ENCODE assay signal across 10 mouse cellular contexts in genomic region chr1:189860112-189860941, GRCm38 (mm10).
A peak's percentile ranks its signal among the peaks of the same experiment; 100 is the strongest.
DNase-seq lines count a peak whose midpoint lies in the region; ATAC-seq lines count a peak whose summit lies in the region.
"Had no signal": no experiment of that assay in that cellular context is flagged by ENCODE, and none has a peak within 500 bp of the region (broad histone marks: within the 10 kb centered on the region; RNA-seq: fewer than 3 reads in every experiment).

No protein-coding gene starts in this region.

- no peak overlapping the region for H3K4me2 ChIP-seq in heart, embryonic 16.5 days (ENCODE audit: low read depth, low read length)
- H3K4me2 ChIP-seq in stomach, embryonic 16.5 days (ENCODE audit: low read depth, low read length) = no peak overlapping the region

- 77% methylated on average over 17 of the region's 17 CpGs for WGBS in heart, embryonic 16.5 days
- WGBS in stomach, embryonic 16.5 days = 75% methylated on average over 17 of the region's 17 CpGs

- H3K4me3 ChIP-seq in heart, embryonic 16.5 days (ENCODE audit: low read length) = no peak overlapping the region
- H3K4me3 ChIP-seq in stomach, embryonic 16.5 days (replicated peaks; ENCODE audit: low read length) = no peak overlapping the region

- no peaks in the 10 kb centered on the region for H3K27me3 ChIP-seq in heart, embryonic 16.5 days (ENCODE audit: control insufficient read depth, insufficient read depth, low read length)
- no peaks in the 10 kb centered on the region for H3K27me3 ChIP-seq in stomach, embryonic 16.5 days (ENCODE audit: control insufficient read depth, insufficient read depth, low read length)

- H3K4me1 ChIP-seq in heart, embryonic 16.5 days (ENCODE audit: control insufficient read depth, insufficient read depth, low read length) = peaks cover 10% of the 10 kb centered on the region; the same call in 1 of the 2 replicates
- peaks cover 8% of the 10 kb centered on the region; the same call in 1 of the 2 replicates for H3K4me1 ChIP-seq in stomach, embryonic 16.5 days (ENCODE audit: control insufficient read depth, insufficient read depth, low read length)

- intact Hi-C loops in left cerebral cortex, postnatal 4 days (cut with DNase I) = no loop called here

- peak overlapping the region; percentile 41 for H3K27ac ChIP-seq in heart, embryonic 16.5 days (ENCODE audit: low read length)
- H3K27ac ChIP-seq in stomach, embryonic 16.5 days (ENCODE audit: low read length) = peak overlapping the region; percentile 77

- peak; percentile 21 for DNase-seq in adrenal gland, postnatal 14 days
- DNase-seq in adrenal gland, postnatal 36 days = no peak
- peak; percentile 23 for DNase-seq in left cerebral cortex, postnatal 4 days
- no peak for DNase-seq in left cerebral cortex, adult 18-20 months (ENCODE audit: low spot score in 2 of 2)
- no peak for DNase-seq in embryo, embryonic 9.5 days (ENCODE audit: extremely low spot score)
- DNase-seq: embryo, embryonic 11 days had no signal

- no peaks in the 10 kb centered on the region for H3K9me3 ChIP-seq in heart, embryonic 16.5 days (replicated peaks; ENCODE audit: control insufficient read depth, low read length)
- no peaks in the 10 kb centered on the region for H3K9me3 ChIP-seq in stomach, embryonic 16.5 days (replicated peaks; ENCODE audit: control insufficient read depth, low read length)

- peak; percentile 18 for ATAC-seq in heart, embryonic 16.5 days (replicated peaks; ENCODE audit: extremely low read depth, insufficient read depth, low FRiP score)
- peak; percentile 65; the same call in 1 of the 2 replicates for ATAC-seq in stomach, embryonic 16.5 days (ENCODE audit: insufficient read depth, low FRiP score)
- no peak for ATAC-seq in cerebellum, adult (ENCODE audit: insufficient number of reproducible peaks, low FRiP score, low TSS enrichment)
- ATAC-seq: activated CD4-positive, CD25-positive, alpha-beta regulatory T cell, adult 4 months had no signal

- peaks cover 19% of the 10 kb centered on the region for H3K36me3 ChIP-seq in heart, embryonic 16.5 days (ENCODE audit: control insufficient read depth, insufficient read depth)
- H3K36me3 ChIP-seq in stomach, embryonic 16.5 days (ENCODE audit: control insufficient read depth, insufficient read depth, low read length) = peaks cover 15% of the 10 kb centered on the region

- H3K9ac ChIP-seq in heart, embryonic 16.5 days (ENCODE audit: low read length) = no peak overlapping the region
- no peak overlapping the region for H3K9ac ChIP-seq in stomach, embryonic 16.5 days (ENCODE audit: low read length)

Comparison
In these comparisons a context has a peak if more than half of its experiments do, and no peak if none do; other contexts are left out.
1. DNase-seq: peak in adrenal gland, postnatal 14 days (single experiment) and left cerebral cortex, postnatal 4 days (single experiment); none in adrenal gland, postnatal 36 days (0 of 2), left cerebral cortex, adult 18-20 months (0 of 2) and embryo, embryonic 9.5 days (single experiment).